Mouse (Mus musculus) urinary bladder, postnatal 14 days (tissue): Measurements from ENCODE around the gene Pp2d1.
"Not testable (repeated sequence)": the region's sequence is repeated elsewhere in the genome, so short reads cannot be mapped to it uniquely, and the experiment has no call there.

Experiments used
- DNase-seq: peaks from one replicate; pipeline ENCODE4 v3.0.0; 2021; ENCODE audit warnings: low spot score

The Pp2d1 gene

GRCm38 (mm10) chr17:53539351-53539750 lies at the start of gene Pp2d1:
Gene Pp2d1, minus strand, starts transcription at chr17:53539451.
- DNase-seq: not testable (repeated sequence)

- no peak for DNase-seq
These were observed 49.0 kb upstream of the Pp2d1 start for GRCm38 (mm10) chr17:53588097-53588855.

GRCm38 (mm10) chr17:53587074-53587851 lies 48.0 kb upstream of the Pp2d1 start:
- peak; percentile 95 for DNase-seq

GRCm38 (mm10) chr17:53583846-53584579 lies 44.8 kb upstream of the Pp2d1 start:
- DNase-seq: no peak

GRCm38 (mm10) chr17:53582805-53583204 lies 43.6 kb upstream of the Pp2d1 start:
- no peak for DNase-seq

GRCm38 (mm10) chr17:53582026-53582585 lies 42.9 kb upstream of the Pp2d1 start:
- DNase-seq: no peak

GRCm38 (mm10) chr17:53580237-53580636 lies 41.0 kb upstream of the Pp2d1 start:
- DNase-seq: no peak

GRCm38 (mm10) chr17:53579612-53580011 lies 40.4 kb upstream of the Pp2d1 start:
- DNase-seq: no peak

- DNase-seq: no peak
These were observed 39.5 kb upstream of the Pp2d1 start for GRCm38 (mm10) chr17:53578776-53579175.

- DNase-seq: no peak
These were observed 39.0 kb upstream of the Pp2d1 start for GRCm38 (mm10) chr17:53578249-53578648.

GRCm38 (mm10) chr17:53577754-53578153 lies 38.5 kb upstream of the Pp2d1 start:
- no peak for DNase-seq

GRCm38 (mm10) chr17:53577151-53577550 lies 37.9 kb upstream of the Pp2d1 start:
- no peak for DNase-seq

GRCm38 (mm10) chr17:53573019-53573556 lies 33.8 kb upstream of the Pp2d1 start:
- no peak for DNase-seq

- DNase-seq: not testable (repeated sequence)
These were observed 31.7 kb upstream of the Pp2d1 start for GRCm38 (mm10) chr17:53570932-53571331.

- peak; percentile 14 for DNase-seq
These were observed 31.2 kb upstream of the Pp2d1 start for GRCm38 (mm10) chr17:53570361-53570875.

- peak; percentile 81 for DNase-seq
These were observed 30.6 kb upstream of the Pp2d1 start for GRCm38 (mm10) chr17:53569829-53570228.

- no peak for DNase-seq
These were observed 29.6 kb upstream of the Pp2d1 start for GRCm38 (mm10) chr17:53568734-53569386.

GRCm38 (mm10) chr17:53568118-53568517 lies 28.9 kb upstream of the Pp2d1 start:
- DNase-seq: peak; percentile 83

- peak; percentile 46 for DNase-seq
These were observed 28.3 kb upstream of the Pp2d1 start for GRCm38 (mm10) chr17:53567346-53568101.

- DNase-seq: peak; percentile 68
These were observed 27.7 kb upstream of the Pp2d1 start for GRCm38 (mm10) chr17:53566919-53567345.
